Mouse (Mus musculus): ENCODE data around the gene Nodal. TPM values are rescaled to one million over a fixed set of nuclear protein-coding genes. Genes with fewer than 3 reads are reported as not detected.
A peak's percentile ranks its signal among the peaks of the same experiment; 100 is the strongest.

Nodal gene
- polyA plus RNA-seq, 1 experiment = 0.97 TPM

GRCm38 (mm10) chr10:61385174-61385573 lies 32.6 kb upstream of the Nodal start:
- H3K4me1 ChIP-seq (ENCODE audit: control insufficient read depth, insufficient read depth, low read length) = peaks cover 12% of the 10 kb centered on the region
- DNase-seq = no peak
- H3K27me3 ChIP-seq (ENCODE audit: control insufficient read depth, insufficient read depth, low read length) = no peaks in the 10 kb centered on the region
- no peak overlapping the region for H3K4me3 ChIP-seq (replicated peaks; ENCODE audit: insufficient read depth, low read depth, low read length)
- TF ChIP-seq POLR2A (IDR thresholded peaks at IDR 0.05; ENCODE audit: borderline replicate concordance, insufficient read depth, low read length) (no peak), CTCF (IDR thresholded peaks at IDR 0.05; ENCODE audit: borderline replicate concordance, insufficient read depth, low read depth, low read length) (no peak)
- H3K27ac ChIP-seq (ENCODE audit: insufficient read depth, low read length) = no peak overlapping the region
- WGBS = 90% methylated on average over 6 of the region's 6 CpGs

- 66% methylated on average over 6 of the region's 6 CpGs for WGBS
- no peaks in the 10 kb centered on the region for H3K27me3 ChIP-seq (ENCODE audit: control insufficient read depth, insufficient read depth, low read length)
- H3K4me3 ChIP-seq (replicated peaks; ENCODE audit: insufficient read depth, low read depth, low read length) = no peak overlapping the region
- no peak for DNase-seq
- H3K27ac ChIP-seq (ENCODE audit: insufficient read depth, low read length) = no peak overlapping the region
- peaks cover 7% of the 10 kb centered on the region for H3K4me1 ChIP-seq (ENCODE audit: control insufficient read depth, insufficient read depth, low read length)
- no peak for TF ChIP-seq CTCF (IDR thresholded peaks at IDR 0.05; ENCODE audit: borderline replicate concordance, insufficient read depth, low read depth, low read length)
- no peak for TF ChIP-seq POLR2A (IDR thresholded peaks at IDR 0.05; ENCODE audit: borderline replicate concordance, insufficient read depth, low read length)
Measured at GRCm38 (mm10) chr10:61386284-61386683, 31.5 kb upstream of the Nodal start.

- WGBS = 24% methylated on average over 5 of the region's 5 CpGs
- H3K27ac ChIP-seq (ENCODE audit: insufficient read depth, low read length) = no peak overlapping the region
Measured at GRCm38 (mm10) chr10:61389020-61389419, 28.8 kb upstream of the Nodal start.

GRCm38 (mm10) chr10:61390148-61390547 lies 27.6 kb upstream of the Nodal start:
- no peaks in the 10 kb centered on the region for H3K4me1 ChIP-seq (ENCODE audit: control insufficient read depth, insufficient read depth, low read length)
- no peak overlapping the region for H3K27ac ChIP-seq (ENCODE audit: insufficient read depth, low read length)
- no peaks in the 10 kb centered on the region; the same call in 1 of the 2 replicates for H3K27me3 ChIP-seq (ENCODE audit: control insufficient read depth, insufficient read depth, low read length)
- H3K4me3 ChIP-seq (replicated peaks; ENCODE audit: insufficient read depth, low read depth, low read length) = no peak overlapping the region
- TF ChIP-seq CTCF (IDR thresholded peaks at IDR 0.05; ENCODE audit: borderline replicate concordance, insufficient read depth, low read depth, low read length) (no peak), POLR2A (IDR thresholded peaks at IDR 0.05; ENCODE audit: borderline replicate concordance, insufficient read depth, low read length) (no peak)
- 88% methylated on average over 2 of the region's 2 CpGs for WGBS
- no peak for DNase-seq

More at GRCm38 (mm10) chr10:61389020-61389419, 28.8 kb upstream of the Nodal start:
- no peak overlapping the region for H3K4me3 ChIP-seq (replicated peaks; ENCODE audit: insufficient read depth, low read depth, low read length)
- H3K27me3 ChIP-seq (ENCODE audit: control insufficient read depth, insufficient read depth, low read length) = no peaks in the 10 kb centered on the region
- no peak for DNase-seq
- H3K4me1 ChIP-seq (ENCODE audit: control insufficient read depth, insufficient read depth, low read length) = peaks cover 3% of the 10 kb centered on the region
- TF ChIP-seq CTCF (IDR thresholded peaks at IDR 0.05; ENCODE audit: borderline replicate concordance, insufficient read depth, low read depth, low read length) (no peak), POLR2A (IDR thresholded peaks at IDR 0.05; ENCODE audit: borderline replicate concordance, insufficient read depth, low read length) (no peak)

- TF ChIP-seq CTCF (IDR thresholded peaks at IDR 0.05; ENCODE audit: borderline replicate concordance, insufficient read depth, low read depth, low read length) = no peak
- TF ChIP-seq POLR2A (IDR thresholded peaks at IDR 0.05; ENCODE audit: borderline replicate concordance, insufficient read depth, low read length) = no peak
- Histone ChIP-seq H3K27me3 (ENCODE audit: control insufficient read depth, insufficient read depth, low read length) (no peaks in the 10 kb centered on the region; the same call in 1 of the 2 replicates), H3K4me1 (ENCODE audit: control insufficient read depth, insufficient read depth, low read length) (no peaks in the 10 kb centered on the region), H3K27ac (ENCODE audit: insufficient read depth, low read length) (no peak overlapping the region), H3K4me3 (replicated peaks; ENCODE audit: insufficient read depth, low read depth, low read length) (no peak overlapping the region)
- no peak for DNase-seq
- WGBS = 49% methylated on average over 4 of the region's 4 CpGs
Measured at GRCm38 (mm10) chr10:61392584-61392983, 25.2 kb upstream of the Nodal start.

GRCm38 (mm10) chr10:61394476-61395136 lies 23.2 kb upstream of the Nodal start:
- Histone ChIP-seq H3K27ac (ENCODE audit: insufficient read depth, low read length) (no peak overlapping the region), H3K27me3 (ENCODE audit: control insufficient read depth, insufficient read depth, low read length) (no peaks in the 10 kb centered on the region; the same call in 1 of the 2 replicates), H3K4me3 (replicated peaks; ENCODE audit: insufficient read depth, low read depth, low read length) (no peak overlapping the region), H3K4me1 (ENCODE audit: control insufficient read depth, insufficient read depth, low read length) (no peaks in the 10 kb centered on the region)
- 34% methylated on average over 9 of the region's 9 CpGs for WGBS
- TF ChIP-seq POLR2A (IDR thresholded peaks at IDR 0.05; ENCODE audit: borderline replicate concordance, insufficient read depth, low read length) (no peak), CTCF (IDR thresholded peaks at IDR 0.05; ENCODE audit: borderline replicate concordance, insufficient read depth, low read depth, low read length) (no peak)
- DNase-seq = no peak

GRCm38 (mm10) chr10:61398125-61398524 lies 19.6 kb upstream of the Nodal start:
- 55% methylated on average over 3 of the region's 3 CpGs for WGBS
- H3K4me1 ChIP-seq (ENCODE audit: control insufficient read depth, insufficient read depth, low read length) = no peaks in the 10 kb centered on the region
- TF ChIP-seq POLR2A (IDR thresholded peaks at IDR 0.05; ENCODE audit: borderline replicate concordance, insufficient read depth, low read length) (no peak), CTCF (IDR thresholded peaks at IDR 0.05; ENCODE audit: borderline replicate concordance, insufficient read depth, low read depth, low read length) (no peak)

GRCm38 (mm10) chr10:61399156-61399734 lies 18.5 kb upstream of the Nodal start:
- DNase-seq = peak; percentile 56 to 63
- TF ChIP-seq CTCF (IDR thresholded peaks at IDR 0.05; ENCODE audit: borderline replicate concordance, insufficient read depth, low read depth, low read length) (peak; percentile 92), POLR2A (IDR thresholded peaks at IDR 0.05; ENCODE audit: borderline replicate concordance, insufficient read depth, low read length) (no peak)
- H3K27me3 ChIP-seq (ENCODE audit: control insufficient read depth, insufficient read depth, low read length) = no peaks in the 10 kb centered on the region; the same call in 1 of the 2 replicates
- no peak overlapping the region for H3K4me3 ChIP-seq (replicated peaks; ENCODE audit: insufficient read depth, low read depth, low read length)
- H3K4me1 ChIP-seq (ENCODE audit: control insufficient read depth, insufficient read depth, low read length) = no peaks in the 10 kb centered on the region
- no peak overlapping the region for H3K27ac ChIP-seq (ENCODE audit: insufficient read depth, low read length)
- WGBS = 23% methylated on average over 13 of the region's 13 CpGs

More at GRCm38 (mm10) chr10:61398125-61398524, 19.6 kb upstream of the Nodal start:
- Histone ChIP-seq H3K27ac (ENCODE audit: insufficient read depth, low read length) (no peak overlapping the region), H3K27me3 (ENCODE audit: control insufficient read depth, insufficient read depth, low read length) (no peaks in the 10 kb centered on the region; the same call in 1 of the 2 replicates), H3K4me3 (replicated peaks; ENCODE audit: insufficient read depth, low read depth, low read length) (no peak overlapping the region)
- no peak for DNase-seq
